Comparison of ENCODE assay signal across 14 mouse cellular contexts in genomic region chr4:63935960-63936359, GRCm38 (mm10).
"Had no signal": no experiment of that assay in that cellular context is flagged by ENCODE, and none has a peak within 500 bp of the region (broad histone marks: within the 10 kb centered on the region; RNA-seq: fewer than 3 reads in every experiment).

No protein-coding gene starts in this region.

- DNase-seq: lung, adult 2 months; lung, postnatal 14 days; lung, postnatal 36 days; retina, postnatal 1 day; right cerebral cortex, adult 18-20 months; right cerebral cortex, postnatal 25 days; right cerebral cortex, postnatal 4 days; spleen, adult 18-20 months; thymus, adult 18-20 months; thymus, postnatal 14 days; thymus, postnatal 36 days had no signal

- ATAC-seq: lung, postnatal 0 days; midbrain, embryonic 13.5 days; midbrain, embryonic 15.5 days had no signal
